Mouse (Mus musculus) small intestine, adult 2 months (tissue): ENCODE results near the gene Slc34a1. TPM values are rescaled to one million over a fixed set of nuclear protein-coding genes. Genes with fewer than 3 reads are reported as not detected.
A peak's percentile ranks its signal among the peaks of the same experiment; 100 is the strongest.

Experiments
- H3K27ac ChIP-seq: fragments of 200-500 bp; 2 replicates; pipeline ENCODE4 v1.5.1; 2012; ENCODE audit warnings: low read depth, low read length, control low read depth, inconsistent platforms; ENCODE audit not compliant: insufficient read depth
- H3K27me3 ChIP-seq: fragments of 200-500 bp; 2 replicates; pipeline ENCODE4 v1.6.1; 2012; ENCODE audit warnings: mild to moderate bottlenecking, moderate library complexity, low read length, inconsistent platforms; ENCODE audit not compliant: control insufficient read depth, insufficient read depth
- H3K36me3 ChIP-seq: fragments of 200-500 bp; 2 replicates; pipeline ENCODE4 v1.6.1; 2012; ENCODE audit warnings: mild to moderate bottlenecking, low read length, control low read depth, inconsistent platforms; ENCODE audit not compliant: control insufficient read depth, insufficient read depth
- H3K4me1 ChIP-seq: fragments of 200-500 bp; 2 replicates; pipeline ENCODE4 v1.6.1; 2012; ENCODE audit warnings: low read length, inconsistent platforms, mixed read lengths; ENCODE audit not compliant: control insufficient read depth, insufficient read depth, insufficient read length
- H3K4me3 ChIP-seq: fragments of 200-500 bp; 2 replicates; pipeline ENCODE4 v1.5.1; 2012; ENCODE audit warnings: low read depth, mild to moderate bottlenecking, control low read depth, inconsistent platforms, low read length, moderate library complexity
- CTCF ChIP-seq: fragments of 200-500 bp; IDR thresholded peaks from 2 replicates; pipeline ENCODE4 v1.5.1; 2012; ENCODE audit warnings: low read depth, mild to moderate bottlenecking, control low read depth, inconsistent platforms, low read length, moderate library complexity, mixed read lengths; ENCODE audit not compliant: insufficient replicate concordance, insufficient read length; ENCODE audit errors: extremely low read depth
- POLR2A ChIP-seq: fragments of 200-500 bp; IDR thresholded peaks from 2 replicates; pipeline ENCODE4 v1.6.1; 2012; ENCODE audit warnings: low read depth, mild to moderate bottlenecking, control low read depth, inconsistent platforms, low read length, moderate library complexity
- WGBS: fragments of 180-500 bp; shearing (Covaris S2); methylation state at CpG from one replicate; pipeline ENCODE4 v1.1.7; 2018; 5-methylcytosine and 5-hydroxymethylcytosine counted together
- polyA plus RNA-seq: library from polyadenylated mRNA; depleted of rRNA; stranded (reverse); fragments of >200 nt; gene quantifications from 2 replicates; pipeline ENCODE4 v1.2.3, GENCODE M21; 2012

Slc34a1 gene
- polyA plus RNA-seq, 1 experiment, result 0.60 TPM

- Histone ChIP-seq H3K27me3 (no peaks in the 10 kb centered on the region), H3K36me3 (no peaks in the 10 kb centered on the region), H3K27ac (no peak overlapping the region), H3K4me1 (peaks cover 8% of the 10 kb centered on the region), H3K4me3 (no peak overlapping the region)
- TF ChIP-seq POLR2A (no peak), CTCF (peak; percentile 97)
- WGBS, result 11% methylated on average over 11 of the region's 11 CpGs
Measured at GRCm38 (mm10) chr13:55404853-55405782, 7.1 kb downstream of the Slc34a1 start.

GRCm38 (mm10) chr13:55405783-55406390 lies 7.9 kb downstream of the Slc34a1 start:
- H3K27me3 ChIP-seq, result no peaks in the 10 kb centered on the region
- WGBS, result 62% methylated on average over 13 of the region's 13 CpGs
- H3K4me1 ChIP-seq, result peaks cover 2% of the 10 kb centered on the region
- H3K27ac ChIP-seq, result no peak overlapping the region
- TF ChIP-seq CTCF, result no peak
- no peak overlapping the region for H3K4me3 ChIP-seq
- H3K36me3 ChIP-seq, result no peaks in the 10 kb centered on the region

- Histone ChIP-seq H3K4me1 (peaks cover 2% of the 10 kb centered on the region; the same call in 1 of the 2 replicates), H3K27me3 (no peaks in the 10 kb centered on the region), H3K4me3 (no peak overlapping the region), H3K27ac (no peak overlapping the region), H3K36me3 (no peaks in the 10 kb centered on the region)
- WGBS, result 42% methylated on average over 4 of the region's 4 CpGs
- TF ChIP-seq POLR2A, result no peak
- no peak for TF ChIP-seq CTCF
Measured at GRCm38 (mm10) chr13:55407341-55407740, 9.4 kb downstream of the Slc34a1 start.

GRCm38 (mm10) chr13:55408546-55409120 lies 10.6 kb downstream of the Slc34a1 start:
- TF ChIP-seq POLR2A, result no peak
- no peak for TF ChIP-seq CTCF
- WGBS, result 83% methylated on average over 19 of the region's 19 CpGs

GRCm38 (mm10) chr13:55411826-55412225 lies 13.8 kb downstream of the Slc34a1 start:
- Histone ChIP-seq H3K4me1 (peaks cover 6% of the 10 kb centered on the region), H3K27me3 (0 out of 2 replicates have a peak, but pooled peaks cover 4% of the 10 kb centered on the region), H3K27ac (no peak overlapping the region), H3K36me3 (no peaks in the 10 kb centered on the region), H3K4me3 (no peak overlapping the region)
- TF ChIP-seq CTCF, result no peak
- no peak for TF ChIP-seq POLR2A
- WGBS, result 67% methylated on average over 7 of the region's 7 CpGs

More at GRCm38 (mm10) chr13:55408546-55409120, 10.6 kb downstream of the Slc34a1 start:
- Histone ChIP-seq H3K27me3 (no peaks in the 10 kb centered on the region), H3K36me3 (no peaks in the 10 kb centered on the region), H3K27ac (no peak overlapping the region), H3K4me3 (no peak overlapping the region), H3K4me1 (peaks cover 2% of the 10 kb centered on the region)

- H3K36me3 ChIP-seq, result no peaks in the 10 kb centered on the region
- peaks cover 4% of the 10 kb centered on the region for H3K4me1 ChIP-seq
- WGBS, result 79% methylated on average over 13 of the region's 13 CpGs
- H3K27ac ChIP-seq, result no peak overlapping the region
- TF ChIP-seq POLR2A (no peak), CTCF (no peak)
- H3K27me3 ChIP-seq, result 0 out of 2 replicates have a peak, but pooled peaks cover 4% of the 10 kb centered on the region
- H3K4me3 ChIP-seq, result no peak overlapping the region
Measured at GRCm38 (mm10) chr13:55412643-55413307, 14.8 kb downstream of the Slc34a1 start.
